Mouse (Mus musculus) ovary, adult 18-20 months (tissue): ENCODE data around the gene Cela1.

Experiments used
- DNase-seq: peaks from one replicate; pipeline ENCODE4 v3.0.0; 2022; ENCODE audit warnings: low spot score, mixed read lengths

Cela1 gene

GRCm38 (mm10) chr15:100670833-100671232 lies 16.9 kb downstream of the Cela1 start:
- DNase-seq, result no peak

DNA sequence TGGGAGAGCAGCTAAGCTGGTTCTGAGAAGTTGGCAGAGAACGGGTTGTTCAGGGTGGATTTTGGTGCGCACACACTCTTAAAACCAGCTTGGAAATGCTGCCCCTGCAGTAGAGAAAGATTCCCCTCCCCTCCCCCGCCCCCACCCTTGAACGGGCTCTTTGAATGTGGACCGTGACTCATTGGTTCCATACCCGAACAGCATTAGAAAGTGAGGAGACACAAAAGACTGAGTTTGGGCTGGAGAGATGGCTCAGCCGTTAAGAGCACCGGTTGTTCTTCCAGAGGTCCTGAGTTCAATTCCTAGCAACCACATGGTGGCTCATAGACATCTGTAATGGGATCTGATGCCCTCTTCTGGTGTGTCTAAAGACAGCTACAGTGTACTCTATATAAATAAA lies 17.7 kb downstream of the Cela1 start:
- DNase-seq, result no peak

- no peak for DNase-seq
These were observed 18.4 kb downstream of the Cela1 start, which contains the start of gene Bin2 for GRCm38 (mm10) chr15:100669337-100669736. Bin2 (minus strand) TSS chr15:100669553.

DNA sequence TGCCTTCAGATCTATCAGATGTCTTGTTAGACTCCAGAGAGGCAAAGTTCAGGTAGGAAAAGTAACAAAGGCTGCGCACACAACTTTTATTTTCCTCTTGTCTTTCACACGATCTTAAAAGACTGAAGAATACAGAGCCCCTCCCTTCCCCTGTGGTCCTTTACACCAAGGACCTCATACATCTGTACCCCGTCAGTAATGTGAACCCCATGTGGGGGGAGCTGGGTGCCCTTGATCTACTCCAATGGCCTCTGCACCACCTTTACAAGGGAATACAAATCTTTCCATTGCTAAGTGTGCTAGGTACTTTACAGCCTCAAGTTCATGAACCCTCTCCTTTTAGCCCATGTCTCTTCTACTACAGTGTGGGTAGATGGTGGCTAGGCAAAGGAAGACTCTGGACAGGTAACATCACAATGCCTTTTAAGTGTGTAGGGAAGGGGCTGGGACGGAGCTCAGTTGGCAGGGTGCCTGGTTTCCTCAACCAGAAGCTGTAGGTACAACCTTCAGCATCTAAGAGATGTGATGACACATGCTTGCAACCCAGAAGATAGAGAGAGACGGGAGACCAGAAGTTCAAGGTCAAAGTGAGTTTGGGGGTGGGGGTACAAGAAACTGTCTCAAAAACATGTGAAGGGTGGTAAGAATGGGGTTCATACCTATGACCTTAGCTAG lies 19.7 kb downstream of the Cela1 start:
- no peak for DNase-seq

- no peak for DNase-seq
These were observed 20.3 kb downstream of the Cela1 start for GRCm38 (mm10) chr15:100667420-100667819.

DNA sequence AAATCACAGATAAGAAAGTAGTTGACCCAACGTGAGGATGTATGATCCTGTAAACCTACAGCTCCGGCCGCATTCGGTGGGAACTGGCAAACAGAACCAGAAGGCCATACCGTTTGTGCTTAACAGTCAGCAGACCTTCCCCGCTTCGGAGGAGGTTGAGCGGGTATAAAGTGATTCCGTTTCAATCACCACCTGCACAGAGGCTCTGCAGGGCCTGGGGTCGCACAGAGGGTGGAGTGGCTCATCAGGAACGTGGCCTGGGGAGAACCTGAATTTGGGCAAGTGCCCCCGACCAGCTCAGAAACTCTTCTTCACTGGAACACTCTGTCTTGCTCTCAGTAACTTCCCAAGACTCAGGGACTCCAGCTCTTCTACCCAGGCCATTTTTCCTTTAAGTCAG lies 20.9 kb downstream of the Cela1 start:
- no peak for DNase-seq

- no peak for DNase-seq
These were observed 21.5 kb downstream of the Cela1 start for GRCm38 (mm10) chr15:100666219-100666696.

GRCm38 (mm10) chr15:100665411-100666218 lies 22.1 kb downstream of the Cela1 start:
- DNase-seq, result no peak

GRCm38 (mm10) chr15:100664813-100665274 lies 22.9 kb downstream of the Cela1 start:
- no peak for DNase-seq

- no peak for DNase-seq
These were observed 26.9 kb downstream of the Cela1 start for GRCm38 (mm10) chr15:100660805-100661204.

GRCm38 (mm10) chr15:100660306-100660705 lies 27.4 kb downstream of the Cela1 start:
- no peak for DNase-seq

- no peak for DNase-seq
These were observed 32.5 kb downstream of the Cela1 start for GRCm38 (mm10) chr15:100655201-100655600.

- DNase-seq, result no peak
These were observed 33.5 kb downstream of the Cela1 start for GRCm38 (mm10) chr15:100654271-100654670.

DNA sequence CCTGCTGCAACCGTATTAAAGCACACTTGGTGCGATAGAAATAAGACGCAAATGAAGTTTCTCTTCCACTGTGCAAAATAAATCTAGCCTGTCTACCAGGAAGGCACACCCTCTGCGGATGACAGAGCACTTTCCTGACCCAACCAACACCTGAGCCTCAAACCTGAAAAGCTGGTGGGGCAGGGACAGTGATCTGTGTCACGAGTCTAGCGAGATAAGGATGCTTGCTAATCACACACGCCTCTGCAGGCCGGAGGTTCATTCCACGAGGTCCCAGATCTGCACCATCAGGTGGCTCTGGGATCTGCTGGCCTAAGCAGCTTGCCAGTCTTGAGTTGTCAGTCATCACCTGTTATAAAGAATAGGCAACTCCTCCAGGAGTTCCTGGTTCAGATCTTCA lies 36.1 kb downstream of the Cela1 start:
- DNase-seq, result no peak

- DNase-seq, result no peak
These were observed 37.6 kb downstream of the Cela1 start for GRCm38 (mm10) chr15:100650111-100650510.

DNA sequence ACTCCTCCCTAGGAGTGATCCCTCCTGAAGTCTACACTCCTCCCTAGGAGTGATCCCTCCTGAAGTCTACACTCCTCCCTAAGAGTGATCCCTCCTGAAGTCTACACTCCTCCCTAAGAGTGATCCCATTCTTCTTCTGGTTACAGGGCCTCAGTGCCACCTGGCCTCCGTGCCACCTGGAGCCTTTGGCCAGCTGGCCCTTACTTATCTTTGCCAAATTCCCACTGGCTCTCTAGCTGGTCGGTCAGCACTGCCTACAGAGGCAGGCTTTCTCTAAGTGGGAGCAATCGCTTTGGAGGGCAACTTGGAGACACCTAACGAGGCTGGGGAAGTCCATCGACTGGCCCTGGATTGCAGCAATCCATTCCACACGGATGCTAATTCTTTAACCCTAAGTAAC lies 41.6 kb downstream of the Cela1 start:
- DNase-seq, result no peak

DNA sequence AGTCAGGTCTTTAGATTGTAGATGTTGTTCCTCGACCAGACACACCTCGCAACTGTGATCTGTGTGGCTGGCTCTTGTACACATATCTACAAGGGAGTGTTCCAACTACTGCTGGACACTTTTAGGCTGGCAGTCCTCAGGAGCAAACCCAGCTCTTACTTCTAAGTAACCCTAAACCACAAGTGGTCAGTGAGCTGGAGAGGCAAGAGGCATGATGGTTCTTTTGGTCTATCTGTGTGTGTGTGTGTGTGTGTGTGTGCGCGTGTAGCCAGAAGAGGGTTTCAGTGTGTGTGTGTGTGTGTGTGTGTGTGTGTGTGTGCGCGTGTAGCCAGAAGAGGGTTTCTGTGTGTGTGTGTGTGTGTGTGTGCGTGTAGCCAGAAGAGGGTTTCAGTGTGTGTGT lies 45.3 kb downstream of the Cela1 start:
- no peak for DNase-seq

GRCm38 (mm10) chr15:100641226-100641810 lies 46.4 kb downstream of the Cela1 start:
- DNase-seq, result no peak

DNA sequence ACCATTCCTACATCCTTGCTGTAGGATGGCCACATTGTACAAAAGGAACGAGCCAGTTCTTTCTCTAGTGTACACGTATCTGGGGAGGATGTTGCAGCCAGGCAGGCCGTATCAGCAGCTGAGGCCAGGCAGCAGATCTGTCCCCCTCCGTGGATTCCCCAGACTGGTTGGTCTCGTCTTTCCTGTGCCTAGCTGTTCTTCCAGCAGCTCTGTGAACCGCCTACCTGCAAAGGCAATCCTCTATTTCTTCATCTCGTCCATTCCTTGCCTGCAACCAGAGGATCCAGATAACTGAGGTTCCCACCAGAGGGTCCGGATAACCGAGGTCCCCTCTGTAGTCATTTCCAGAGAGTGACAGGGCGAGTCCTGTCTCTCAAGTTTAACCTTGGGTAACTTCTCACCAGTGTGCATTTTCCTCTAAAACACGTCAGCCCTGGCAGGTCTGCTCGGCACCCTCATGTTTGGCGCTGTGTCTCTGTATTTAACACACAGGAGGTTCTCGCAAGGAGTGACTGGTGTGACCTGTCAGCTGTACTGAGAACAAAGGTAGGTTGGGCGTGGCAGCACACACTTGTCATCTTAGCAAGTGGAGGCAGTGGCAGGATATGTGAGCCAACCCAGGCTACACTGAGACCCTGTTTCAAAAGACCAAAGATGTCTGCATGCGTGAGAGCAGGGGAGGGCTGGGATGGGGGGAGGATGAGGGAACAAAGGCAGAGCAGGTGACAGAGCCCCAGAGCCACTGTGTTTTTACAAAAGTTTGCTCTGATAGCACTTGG lies 47.6 kb downstream of the Cela1 start:
- no peak for DNase-seq

GRCm38 (mm10) chr15:100637661-100638060 lies 50.1 kb downstream of the Cela1 start:
- DNase-seq, result no peak

DNA sequence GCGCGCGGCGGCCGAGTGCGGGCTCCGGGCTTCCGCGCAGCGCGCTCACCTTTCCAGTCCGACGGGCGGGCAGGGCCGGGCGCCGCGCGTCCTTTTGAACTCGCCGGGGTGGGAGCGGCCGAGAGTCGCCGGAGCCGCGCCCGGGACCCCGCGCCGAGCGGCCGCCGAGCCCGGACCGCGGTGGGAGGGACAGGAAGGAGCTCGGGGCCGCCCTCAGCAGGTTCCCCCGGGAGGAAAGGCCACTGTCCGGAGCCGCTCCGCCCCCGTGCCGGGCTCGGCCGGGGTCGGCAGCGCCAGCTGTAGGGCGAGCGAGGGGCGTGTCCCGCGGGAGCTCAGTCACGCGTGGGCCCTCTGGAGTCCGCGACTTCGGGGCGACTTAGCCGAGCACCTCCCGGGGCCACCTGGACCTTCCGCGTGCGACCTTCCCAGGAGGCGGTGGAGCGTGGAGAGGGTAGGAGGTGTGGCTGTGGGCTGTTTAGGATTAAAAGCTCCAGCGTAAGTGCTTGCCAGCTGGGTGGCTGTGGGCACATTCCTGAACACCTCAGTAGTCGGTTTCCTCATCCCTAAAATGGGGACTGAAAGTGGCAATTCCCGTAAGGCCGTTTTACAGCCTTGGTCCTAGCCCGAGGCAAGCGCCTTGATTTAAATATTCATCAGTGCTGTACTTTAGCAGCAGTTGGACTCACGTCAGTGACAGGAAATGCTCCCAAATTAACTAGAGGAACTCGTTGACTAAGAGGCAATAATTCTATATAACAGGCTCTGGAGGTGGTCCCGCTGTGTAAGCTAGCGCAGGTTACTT lies 50.8 kb downstream of the Cela1 start, which contains the start of gene Smagp:
Smagp (minus strand) TSS at position 241 of the 802 bp plus-strand sequence.
- no peak for DNase-seq
